Mouse (Mus musculus): Measurements from ENCODE around the gene Fbxw11.

DNA sequence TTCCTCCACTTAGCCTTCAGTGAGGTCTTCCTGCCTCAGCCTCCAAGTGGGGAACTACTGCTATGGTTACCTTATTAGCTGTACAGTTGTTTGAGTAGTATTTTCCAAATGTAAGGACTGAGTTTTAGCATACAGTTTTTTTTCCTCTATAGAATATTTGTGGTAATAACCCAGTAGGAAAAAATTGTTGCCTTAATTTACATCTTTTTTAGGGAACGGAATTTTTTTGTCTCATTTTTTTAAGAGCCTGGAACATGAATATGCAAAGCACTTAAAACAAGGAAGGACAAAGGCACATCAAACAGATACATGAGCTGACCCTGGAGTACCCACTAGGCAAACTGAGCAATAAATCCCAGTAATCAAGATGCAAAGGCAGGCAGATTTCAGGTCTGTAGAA lies 50.3 kb downstream of the Fbxw11 start:
- no peak for TF ChIP-seq POLR2A (IDR thresholded peaks at IDR 0.05; ENCODE audit: low read depth, low read length)
- no peak for TF ChIP-seq CTCF (IDR thresholded peaks at IDR 0.05; ENCODE audit: extremely low read depth, insufficient read length, insufficient replicate concordance, low read depth, low read length)

All from small intestine, adult 2 months (tissue).